16 mouse cellular contexts compared by ENCODE assay signal in genomic region chr17:15559946-15560345, GRCm38 (mm10).
"Had no signal": no experiment of that assay in that cellular context is flagged by ENCODE, and none has a peak within 500 bp of the region (broad histone marks: within the 10 kb centered on the region; RNA-seq: fewer than 3 reads in every experiment).

No protein-coding gene starts in this region.

- H3K4me1 ChIP-seq: midbrain, embryonic 12.5 days; stomach, embryonic 15.5 days had no signal

- H3K27me3 ChIP-seq: midbrain, embryonic 15.5 days; neural tube, embryonic 12.5 days; neural tube, embryonic 15.5 days; stomach, embryonic 15.5 days had no signal

- H3K9ac ChIP-seq: liver, embryonic 13.5 days; midbrain, embryonic 12.5 days; midbrain, embryonic 15.5 days; neural tube, embryonic 12.5 days; neural tube, embryonic 15.5 days; stomach, embryonic 15.5 days had no signal

- H3K27ac ChIP-seq: liver, embryonic 13.5 days; midbrain, embryonic 12.5 days; midbrain, embryonic 15.5 days; neural tube, embryonic 12.5 days; neural tube, embryonic 15.5 days; stomach, embryonic 15.5 days had no signal

- H3K4me3 ChIP-seq: liver, embryonic 13.5 days; midbrain, embryonic 12.5 days; midbrain, embryonic 15.5 days; neural tube, embryonic 12.5 days; neural tube, embryonic 15.5 days; stomach, embryonic 15.5 days had no signal

- H3K36me3 ChIP-seq: liver, embryonic 13.5 days; midbrain, embryonic 12.5 days; midbrain, embryonic 15.5 days; neural tube, embryonic 12.5 days; neural tube, embryonic 15.5 days; stomach, embryonic 15.5 days had no signal

- ATAC-seq: midbrain, embryonic 15.5 days had no signal

- H3K4me2 ChIP-seq: liver, embryonic 13.5 days; midbrain, embryonic 12.5 days; midbrain, embryonic 15.5 days; neural tube, embryonic 12.5 days; neural tube, embryonic 15.5 days; stomach, embryonic 15.5 days had no signal

- DNase-seq: kidney, adult 18-20 months; kidney, adult 9 months; kidney, postnatal 14 days; liver, embryonic 13.5 days; lung, adult 2 months; lung, postnatal 14 days; lung, postnatal 4 days; right cerebral cortex, adult 18-20 months; right cerebral cortex, postnatal 14 days; right cerebral cortex, postnatal 4 days; thymus, postnatal 4 days had no signal

- H3K9me3 ChIP-seq: liver, embryonic 13.5 days; midbrain, embryonic 12.5 days; midbrain, embryonic 15.5 days; neural tube, embryonic 12.5 days; neural tube, embryonic 15.5 days; stomach, embryonic 15.5 days had no signal
